Mouse (Mus musculus) lung, adult 2 months (tissue): ENCODE data around the gene Rfpl4b. TPM values are rescaled to one million over a fixed set of nuclear protein-coding genes. Genes with fewer than 3 reads are reported as not detected.
"Not testable (repeated sequence)": the region's sequence is repeated elsewhere in the genome, so short reads cannot be mapped to it uniquely, and the experiment has no call there.

Experiments used
- DNase-seq: peaks from one replicate; pipeline ENCODE4 v3.0.0; 2022
- H3K4me1 ChIP-seq: fragments of 200-500 bp; 2 replicates; pipeline ENCODE4 v1.6.1; 2011; ENCODE audit warnings: low read length; ENCODE audit not compliant: control insufficient read depth, insufficient read depth
- H3K4me3 ChIP-seq: fragments of 200-500 bp; replicated peaks from 2 replicates; pipeline ENCODE3; 2011; ENCODE audit warnings: low read depth, mild to moderate bottlenecking, control low read depth, low read length; ENCODE audit errors: extremely low read depth
- CTCF ChIP-seq: fragments of 200-500 bp; IDR thresholded peaks from 2 replicates; pipeline ENCODE4 v1.5.1; 2011; ENCODE audit warnings: mild to moderate bottlenecking, low read length, control low read depth; ENCODE audit not compliant: insufficient read depth
- POLR2A ChIP-seq: fragments of 200-500 bp; IDR thresholded peaks from 2 replicates; pipeline ENCODE4 v1.6.1; 2011; ENCODE audit warnings: low read depth, mild to moderate bottlenecking, control low read depth, low read length, borderline replicate concordance; ENCODE audit errors: extremely low read depth
- WGBS: fragments of 180-500 bp; shearing (Covaris S2); methylation state at CpG from one replicate; pipeline ENCODE4 v1.1.7; 2018; 5-methylcytosine and 5-hydroxymethylcytosine counted together
- polyA plus RNA-seq: library from polyadenylated mRNA; depleted of rRNA; stranded (reverse); fragments of >200 nt; gene quantifications from 2 replicates; pipeline ENCODE4 v1.2.3, GENCODE M21; 2012; rRNA removed

Gene Rfpl4b
- polyA plus RNA-seq: not detected in 2 replicates

GRCm38 (mm10) chr10:38821679-38822078, at the start of gene Rfpl4b:
Rfpl4b (minus strand) TSS chr10:38821779.
- 88% methylated on average over 3 of the region's 3 CpGs for WGBS
- TF ChIP-seq POLR2A: no peak
- TF ChIP-seq CTCF: no peak
- no peak for DNase-seq
- Histone ChIP-seq H3K4me3 (no peak within 1 kb of the TSS), H3K4me1 (no peaks in the 10 kb centered on the region)

- no peak for DNase-seq
- no peaks in the 10 kb centered on the region for H3K4me1 ChIP-seq
- H3K4me3 ChIP-seq: no peak overlapping the region
- 31% methylated on average over 2 of the region's 2 CpGs for WGBS
- TF ChIP-seq POLR2A (no peak), CTCF (no peak)
These were observed 33.6 kb upstream of the Rfpl4b start for GRCm38 (mm10) chr10:38855186-38855585.

GRCm38 (mm10) chr10:38850006-38850405, 28.4 kb upstream of the Rfpl4b start:
- not testable (repeated sequence) for H3K4me3 ChIP-seq, H3K4me1 ChIP-seq, DNase-seq
- 57% methylated on average over 5 of the region's 5 CpGs for WGBS

DNA sequence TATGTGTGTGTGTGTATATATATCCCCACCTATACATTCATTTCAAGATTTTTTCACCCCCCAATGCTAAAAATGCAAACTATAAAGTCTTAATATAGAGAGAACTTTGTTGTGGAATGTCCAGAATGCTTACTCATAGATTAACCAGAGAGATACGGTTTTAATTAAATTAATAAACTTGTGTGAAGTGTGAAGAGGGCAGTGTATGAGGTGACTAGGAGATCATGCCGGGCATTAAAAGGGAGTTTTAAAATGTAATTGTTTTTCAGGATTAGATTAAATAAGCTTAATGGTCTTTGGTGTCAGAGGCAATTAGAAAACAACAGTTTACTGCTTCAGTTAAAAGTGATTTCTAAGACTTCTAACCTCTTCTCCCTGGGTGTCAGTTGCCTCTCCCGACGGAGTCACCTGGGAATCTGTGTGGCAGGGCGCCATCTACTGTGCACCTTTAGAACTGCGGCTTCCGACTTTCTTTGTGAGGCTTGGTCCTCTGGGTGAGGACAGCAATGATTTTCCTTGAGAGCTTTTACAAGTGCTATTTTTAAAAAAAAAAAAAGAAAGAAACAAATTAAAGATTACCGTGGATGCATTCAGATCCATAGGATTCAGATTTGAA, 27.4 kb upstream of the Rfpl4b start:
- no peak overlapping the region for H3K4me3 ChIP-seq
- no peak for TF ChIP-seq POLR2A
- TF ChIP-seq CTCF: peak; percentile 90
- H3K4me1 ChIP-seq: no peaks in the 10 kb centered on the region
- DNase-seq: peak; percentile 58
- 22% methylated on average over 8 of the region's 8 CpGs for WGBS

DNA sequence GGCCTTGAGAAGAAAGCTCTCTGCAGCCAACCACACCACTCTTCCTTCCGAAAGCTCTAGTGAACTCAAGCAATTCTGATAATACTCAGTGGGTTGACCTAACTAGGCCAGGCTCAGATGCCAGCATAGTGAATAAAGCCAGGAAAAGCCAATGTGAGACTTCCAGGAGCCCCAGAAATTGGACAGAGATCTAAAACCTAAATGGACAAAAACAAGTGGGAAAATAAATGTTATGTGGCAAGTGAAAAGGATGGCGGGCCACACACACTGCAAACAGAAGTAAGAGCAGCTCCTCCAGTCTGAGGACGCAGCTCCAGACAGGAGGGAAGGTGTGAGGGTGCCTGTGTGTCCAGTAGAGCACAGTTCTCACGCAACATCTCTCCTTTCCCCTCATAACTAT, 26.7 kb upstream of the Rfpl4b start:
- no peak for DNase-seq
- TF ChIP-seq CTCF (no peak), POLR2A (no peak)
- Histone ChIP-seq H3K4me3 (no peak overlapping the region), H3K4me1 (no peaks in the 10 kb centered on the region)
- WGBS: 75% methylated on average over 4 of the region's 4 CpGs

- H3K4me3 ChIP-seq: no peak overlapping the region
- WGBS: 41% methylated on average over 1 of the region's 1 CpGs
- TF ChIP-seq CTCF: no peak
- H3K4me1 ChIP-seq: no peaks in the 10 kb centered on the region
- no peak for DNase-seq
These were observed 2.2 kb upstream of the Rfpl4b start for GRCm38 (mm10) chr10:38823741-38824140.

DNA sequence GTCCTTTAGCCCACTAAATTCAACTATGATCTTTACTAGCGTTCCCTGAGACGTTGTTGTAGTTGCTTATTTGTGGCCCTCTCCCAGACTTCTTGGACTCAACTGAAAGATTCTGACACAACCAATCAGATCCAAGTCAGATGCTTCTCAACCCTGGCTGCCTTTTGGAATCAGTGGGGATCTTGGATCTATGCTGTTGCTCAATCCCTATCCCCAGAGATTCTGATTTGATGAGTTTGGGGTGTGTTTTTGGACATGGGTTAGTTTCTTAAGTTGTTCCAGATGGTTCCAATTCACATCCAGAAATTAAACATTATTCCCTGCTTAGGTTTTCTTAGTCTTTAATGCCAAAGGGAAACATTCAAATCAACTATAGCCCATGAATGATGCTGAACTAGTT, 15.5 kb downstream of the Rfpl4b start:
- no peak for TF ChIP-seq POLR2A
- no peak for TF ChIP-seq CTCF
- no peak overlapping the region for H3K4me3 ChIP-seq
- no peaks in the 10 kb centered on the region for H3K4me1 ChIP-seq
- 85% methylated on average over 2 of the region's 2 CpGs for WGBS
- no peak for DNase-seq

- WGBS: 90% methylated on average over 8 of the region's 8 CpGs
These were observed 17.5 kb downstream of the Rfpl4b start for GRCm38 (mm10) chr10:38804047-38804446.

DNA sequence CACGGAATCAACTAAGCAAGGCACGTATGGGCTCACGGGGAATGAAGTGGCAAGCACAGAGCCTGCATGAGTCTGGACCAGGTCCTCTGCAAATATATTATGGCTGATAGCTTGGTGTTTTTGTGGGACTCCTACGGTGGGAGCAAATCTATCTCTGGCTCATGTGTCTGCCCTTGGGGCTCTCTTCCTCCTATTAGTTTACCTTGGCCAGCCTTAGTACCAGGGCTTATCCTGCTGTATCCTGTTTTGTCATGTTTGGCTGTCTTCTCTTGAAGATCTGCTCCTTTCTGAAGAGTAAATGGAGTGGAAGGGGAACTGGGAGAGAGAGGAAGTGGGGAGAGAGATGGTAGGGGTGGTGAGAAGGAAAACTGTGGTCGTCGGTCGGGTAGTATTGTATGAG, 18.3 kb downstream of the Rfpl4b start:
- WGBS: 85% methylated on average over 7 of the region's 7 CpGs
- DNase-seq: no peak
- no peak for TF ChIP-seq CTCF
- H3K4me1 ChIP-seq: no peaks in the 10 kb centered on the region
- H3K4me3 ChIP-seq: no peak overlapping the region

More at GRCm38 (mm10) chr10:38804047-38804446, 17.5 kb downstream of the Rfpl4b start:
- DNase-seq: no peak
- Histone ChIP-seq H3K4me3 (no peak overlapping the region), H3K4me1 (no peaks in the 10 kb centered on the region)
- no peak for TF ChIP-seq POLR2A
- TF ChIP-seq CTCF: no peak

DNA sequence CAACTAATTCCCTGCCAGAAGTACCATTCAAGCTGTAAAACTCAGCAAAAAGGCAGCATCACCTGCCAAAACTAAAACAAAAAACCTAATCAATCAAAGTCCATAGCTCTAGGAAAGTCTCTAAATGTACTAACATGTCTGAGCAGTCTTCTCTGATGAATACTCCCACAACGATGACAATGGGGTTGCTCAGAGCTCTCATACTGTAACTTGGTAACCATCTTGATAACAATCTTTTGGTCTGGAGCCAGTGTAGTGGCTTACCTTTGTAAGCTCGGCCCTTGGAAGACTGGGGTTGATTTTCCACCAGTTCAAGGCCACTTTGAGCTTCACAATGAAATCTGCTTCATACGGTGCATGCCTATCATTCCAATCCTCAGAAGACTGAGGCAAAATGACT, 33.0 kb downstream of the Rfpl4b start:
- TF ChIP-seq CTCF: no peak
- TF ChIP-seq POLR2A: no peak
- DNase-seq: no peak
- H3K4me1 ChIP-seq: no peaks in the 10 kb centered on the region
- WGBS: 24% methylated on average over 3 of the region's 3 CpGs
- no peak overlapping the region for H3K4me3 ChIP-seq

Other genes with a start within 250 kb of the Rfpl4b start
- 37.7 and 48.2 TPM in 2 replicates for gene Lama4, start 143.7 kb upstream of the Rfpl4b start, polyA plus RNA-seq